Mouse (Mus musculus): ENCODE measurements around the gene Coro6. TPM values are rescaled to one million over a fixed set of nuclear protein-coding genes. Genes with fewer than 3 reads are reported as not detected.

Gene Coro6
- polyA plus RNA-seq, 1 experiment: 23.9 TPM

- Histone ChIP-seq H3K4me1 (replicated peaks; ENCODE audit: control insufficient read depth, insufficient read depth, low read length) (peaks cover 8% of the 10 kb centered on the region), H3K27me3 (ENCODE audit: control insufficient read depth, insufficient read depth, low read length) (peaks cover 14% of the 10 kb centered on the region), H3K4me3 (ENCODE audit: control insufficient read depth, insufficient read depth, low read length) (peak overlapping the region; percentile 16; the same call in 1 of the 2 replicates), H3K27ac (ENCODE audit: control insufficient read depth, insufficient read depth, low read length) (no peak overlapping the region), H3K36me3 (ENCODE audit: control insufficient read depth, insufficient read depth, low read length) (no peaks in the 10 kb centered on the region)
- DNase-seq: no peak
- WGBS: 11% methylated on average over 6 of the region's 6 CpGs
- TF ChIP-seq CTCF (IDR thresholded peaks at IDR 0.05; ENCODE audit: borderline replicate concordance, control insufficient read depth, extremely low read depth, insufficient read depth, low read length, poor library complexity) (no peak), POLR2A (IDR thresholded peaks at IDR 0.05; ENCODE audit: control insufficient read depth, extremely low read depth, insufficient read depth, low read length, poor library complexity) (no peak)
These were observed 355 bp upstream of the Coro6 start for GRCm38 (mm10) chr11:77461856-77462255.

GRCm38 (mm10) chr11:77463101-77463445 is 862 bp downstream of the Coro6 start:
- TF ChIP-seq POLR2A (IDR thresholded peaks at IDR 0.05; ENCODE audit: control insufficient read depth, extremely low read depth, insufficient read depth, low read length, poor library complexity) (no peak), CTCF (IDR thresholded peaks at IDR 0.05; ENCODE audit: borderline replicate concordance, control insufficient read depth, extremely low read depth, insufficient read depth, low read length, poor library complexity) (no peak)
- Histone ChIP-seq H3K27ac (ENCODE audit: control insufficient read depth, insufficient read depth, low read length) (no peak overlapping the region), H3K36me3 (ENCODE audit: control insufficient read depth, insufficient read depth, low read length) (no peaks in the 10 kb centered on the region), H3K4me3 (ENCODE audit: control insufficient read depth, insufficient read depth, low read length) (no peak overlapping the region), H3K27me3 (ENCODE audit: control insufficient read depth, insufficient read depth, low read length) (peaks cover 14% of the 10 kb centered on the region), H3K4me1 (replicated peaks; ENCODE audit: control insufficient read depth, insufficient read depth, low read length) (peaks cover 16% of the 10 kb centered on the region)
- 46% methylated on average over 8 of the region's 8 CpGs for WGBS
- no peak for DNase-seq

- TF ChIP-seq CTCF (IDR thresholded peaks at IDR 0.05; ENCODE audit: borderline replicate concordance, control insufficient read depth, extremely low read depth, insufficient read depth, low read length, poor library complexity) (no peak), POLR2A (IDR thresholded peaks at IDR 0.05; ENCODE audit: control insufficient read depth, extremely low read depth, insufficient read depth, low read length, poor library complexity) (no peak)
- H3K27me3 ChIP-seq (ENCODE audit: control insufficient read depth, insufficient read depth, low read length): peaks cover 14% of the 10 kb centered on the region
- no peak overlapping the region for H3K27ac ChIP-seq (ENCODE audit: control insufficient read depth, insufficient read depth, low read length)
- H3K4me1 ChIP-seq (replicated peaks; ENCODE audit: control insufficient read depth, insufficient read depth, low read length): peaks cover 16% of the 10 kb centered on the region
- no peaks in the 10 kb centered on the region for H3K36me3 ChIP-seq (ENCODE audit: control insufficient read depth, insufficient read depth, low read length)
- no peak for DNase-seq
- WGBS: 93% methylated on average over 10 of the region's 10 CpGs
- H3K4me3 ChIP-seq (ENCODE audit: control insufficient read depth, insufficient read depth, low read length): no peak overlapping the region
These were observed 1.6 kb downstream of the Coro6 start for GRCm38 (mm10) chr11:77463786-77464185.

GRCm38 (mm10) chr11:77464684-77465083 is 2.5 kb downstream of the Coro6 start:
- TF ChIP-seq CTCF (IDR thresholded peaks at IDR 0.05; ENCODE audit: borderline replicate concordance, control insufficient read depth, extremely low read depth, insufficient read depth, low read length, poor library complexity): no peak
- no peak for TF ChIP-seq POLR2A (IDR thresholded peaks at IDR 0.05; ENCODE audit: control insufficient read depth, extremely low read depth, insufficient read depth, low read length, poor library complexity)
- Histone ChIP-seq H3K36me3 (ENCODE audit: control insufficient read depth, insufficient read depth, low read length) (no peaks in the 10 kb centered on the region), H3K4me1 (replicated peaks; ENCODE audit: control insufficient read depth, insufficient read depth, low read length) (peaks cover 16% of the 10 kb centered on the region), H3K27ac (ENCODE audit: control insufficient read depth, insufficient read depth, low read length) (no peak overlapping the region), H3K27me3 (ENCODE audit: control insufficient read depth, insufficient read depth, low read length) (peaks cover 14% of the 10 kb centered on the region), H3K4me3 (ENCODE audit: control insufficient read depth, insufficient read depth, low read length) (no peak overlapping the region)
- no peak for DNase-seq
- WGBS: 88% methylated on average over 4 of the region's 4 CpGs

GRCm38 (mm10) chr11:77465111-77465510 is 2.9 kb downstream of the Coro6 start:
- DNase-seq: no peak
- Histone ChIP-seq H3K27ac (ENCODE audit: control insufficient read depth, insufficient read depth, low read length) (no peak overlapping the region), H3K36me3 (ENCODE audit: control insufficient read depth, insufficient read depth, low read length) (no peaks in the 10 kb centered on the region), H3K27me3 (ENCODE audit: control insufficient read depth, insufficient read depth, low read length) (peaks cover 14% of the 10 kb centered on the region), H3K4me3 (ENCODE audit: control insufficient read depth, insufficient read depth, low read length) (no peak overlapping the region), H3K4me1 (replicated peaks; ENCODE audit: control insufficient read depth, insufficient read depth, low read length) (peaks cover 16% of the 10 kb centered on the region)
- TF ChIP-seq CTCF (IDR thresholded peaks at IDR 0.05; ENCODE audit: borderline replicate concordance, control insufficient read depth, extremely low read depth, insufficient read depth, low read length, poor library complexity) (no peak), POLR2A (IDR thresholded peaks at IDR 0.05; ENCODE audit: control insufficient read depth, extremely low read depth, insufficient read depth, low read length, poor library complexity) (no peak)
- 93% methylated on average over 3 of the region's 3 CpGs for WGBS

GRCm38 (mm10) chr11:77466544-77466943 is 4.3 kb downstream of the Coro6 start:
- TF ChIP-seq CTCF (IDR thresholded peaks at IDR 0.05; ENCODE audit: borderline replicate concordance, control insufficient read depth, extremely low read depth, insufficient read depth, low read length, poor library complexity): no peak
- TF ChIP-seq POLR2A (IDR thresholded peaks at IDR 0.05; ENCODE audit: control insufficient read depth, extremely low read depth, insufficient read depth, low read length, poor library complexity): no peak
- Histone ChIP-seq H3K36me3 (ENCODE audit: control insufficient read depth, insufficient read depth, low read length) (no peaks in the 10 kb centered on the region), H3K4me3 (ENCODE audit: control insufficient read depth, insufficient read depth, low read length) (no peak overlapping the region), H3K27ac (ENCODE audit: control insufficient read depth, insufficient read depth, low read length) (no peak overlapping the region), H3K27me3 (ENCODE audit: control insufficient read depth, insufficient read depth, low read length) (peaks cover 14% of the 10 kb centered on the region), H3K4me1 (replicated peaks; ENCODE audit: control insufficient read depth, insufficient read depth, low read length) (peaks cover 16% of the 10 kb centered on the region)
- WGBS: 62% methylated on average over 9 of the region's 9 CpGs
- no peak for DNase-seq

GRCm38 (mm10) chr11:77467157-77467556 is 4.9 kb downstream of the Coro6 start:
- 3% methylated on average over 25 of the region's 25 CpGs for WGBS
- Histone ChIP-seq H3K36me3 (ENCODE audit: control insufficient read depth, insufficient read depth, low read length) (no peaks in the 10 kb centered on the region), H3K27ac (ENCODE audit: control insufficient read depth, insufficient read depth, low read length) (no peak overlapping the region), H3K4me1 (replicated peaks; ENCODE audit: control insufficient read depth, insufficient read depth, low read length) (peaks cover 14% of the 10 kb centered on the region), H3K27me3 (ENCODE audit: control insufficient read depth, insufficient read depth, low read length) (peaks cover 13% of the 10 kb centered on the region), H3K4me3 (ENCODE audit: control insufficient read depth, insufficient read depth, low read length) (no peak overlapping the region)
- DNase-seq: peak; percentile 93
- TF ChIP-seq POLR2A (IDR thresholded peaks at IDR 0.05; ENCODE audit: control insufficient read depth, extremely low read depth, insufficient read depth, low read length, poor library complexity): no peak
- TF ChIP-seq CTCF (IDR thresholded peaks at IDR 0.05; ENCODE audit: borderline replicate concordance, control insufficient read depth, extremely low read depth, insufficient read depth, low read length, poor library complexity): peak; percentile 69

Data from thymus, adult 2 months (tissue).